Mouse (Mus musculus): Measurements from ENCODE around the gene Stmn1.
A peak's percentile ranks its signal among the peaks of the same experiment; 100 is the strongest.
"Not testable (repeated sequence)": the region's sequence is repeated elsewhere in the genome, so short reads cannot be mapped to it uniquely, and the experiment has no call there.

The Stmn1 gene

DNA sequence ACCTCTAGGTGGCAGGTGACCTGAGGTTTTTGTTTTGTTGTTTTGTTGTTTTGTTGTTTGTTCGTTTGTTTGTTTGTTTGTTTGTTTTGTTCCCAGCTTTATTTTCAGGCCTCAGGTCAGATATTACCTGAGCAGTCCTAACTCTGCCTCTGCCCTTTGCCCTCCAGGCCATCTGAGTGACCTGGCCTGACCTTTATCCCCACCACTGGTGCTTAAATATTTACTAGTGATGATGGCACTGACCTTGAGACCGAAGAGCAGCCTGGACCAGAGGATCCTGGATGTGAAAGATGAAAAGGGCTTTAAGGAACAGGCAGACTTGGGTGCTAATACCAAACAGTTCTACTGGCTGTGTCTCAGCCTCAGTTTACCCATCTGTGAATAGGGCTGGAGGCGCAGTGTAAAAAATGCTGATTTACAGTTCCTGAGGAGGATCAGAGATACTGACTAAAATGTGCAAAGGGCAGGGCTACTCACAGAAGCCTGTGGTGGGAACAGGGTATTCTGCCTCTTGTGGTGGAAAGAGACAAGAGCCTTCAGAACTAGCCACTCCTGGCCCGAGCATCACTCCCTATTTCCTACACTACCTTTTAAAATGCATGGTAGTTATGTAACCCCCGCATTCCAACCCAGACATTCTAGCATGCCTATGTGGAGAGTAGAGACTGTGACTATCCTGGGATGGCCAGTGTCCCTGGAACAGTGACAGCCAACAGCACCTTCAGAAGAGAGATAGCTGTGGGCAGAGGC, 17.2 kb downstream of the Stmn1 start:
- DNase-seq (ENCODE audit: low spot score in 2 of 2): no peak

DNA sequence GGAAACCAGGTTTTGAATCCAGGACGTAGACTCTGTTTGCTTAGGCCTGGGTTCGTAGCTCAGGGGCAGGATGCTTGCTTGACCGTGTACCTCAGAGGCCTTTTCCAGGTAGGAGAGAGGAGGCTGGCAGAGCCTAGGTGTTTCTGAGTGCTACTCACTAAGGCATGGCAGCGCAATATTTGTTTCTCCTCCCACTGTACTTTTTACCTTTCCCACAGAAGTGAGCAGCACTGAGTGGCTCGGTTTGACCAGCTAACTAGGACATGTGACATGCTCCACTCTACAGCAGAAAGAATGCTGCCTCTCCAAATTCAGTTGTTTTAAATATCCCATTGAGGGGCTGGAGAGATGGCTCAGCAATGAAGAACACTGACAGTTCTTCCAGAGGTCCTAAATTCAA, 20.1 kb downstream of the Stmn1 start:
- no peak for DNase-seq (ENCODE audit: low spot score in 2 of 2)

DNA sequence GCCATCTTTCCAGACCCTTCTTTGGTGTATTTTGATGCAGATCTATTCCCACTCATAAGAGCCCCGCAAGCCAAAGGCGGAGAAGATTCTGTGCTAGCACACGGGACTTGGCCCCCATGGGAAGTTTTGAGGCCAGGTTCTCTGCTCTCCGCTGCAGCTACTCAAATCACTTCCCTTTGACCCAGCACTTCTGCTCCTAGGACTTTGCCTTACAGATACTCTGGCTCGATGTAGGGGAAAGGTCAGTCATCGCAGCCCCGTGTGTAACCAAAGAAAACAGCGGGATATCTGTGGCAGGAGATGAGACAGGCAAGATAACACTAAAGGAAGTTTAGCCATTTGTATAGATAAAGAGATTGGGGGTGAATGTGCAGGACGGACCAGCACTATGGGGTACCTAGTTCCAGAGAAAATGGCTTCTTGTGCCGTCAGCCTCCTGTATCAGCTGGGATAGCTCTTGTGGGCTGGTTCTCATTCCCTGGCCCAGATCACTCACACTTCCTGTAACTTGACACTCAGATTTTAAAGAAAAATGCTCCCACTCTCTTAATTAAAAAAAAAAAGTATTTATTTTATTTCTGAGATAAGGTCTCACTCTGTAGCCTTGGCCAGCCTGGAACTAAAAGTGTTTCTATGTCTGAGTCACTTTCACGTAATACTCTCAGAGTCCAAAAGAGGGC, 22.0 kb downstream of the Stmn1 start:
- no peak for DNase-seq (ENCODE audit: low spot score in 2 of 2)

DNA sequence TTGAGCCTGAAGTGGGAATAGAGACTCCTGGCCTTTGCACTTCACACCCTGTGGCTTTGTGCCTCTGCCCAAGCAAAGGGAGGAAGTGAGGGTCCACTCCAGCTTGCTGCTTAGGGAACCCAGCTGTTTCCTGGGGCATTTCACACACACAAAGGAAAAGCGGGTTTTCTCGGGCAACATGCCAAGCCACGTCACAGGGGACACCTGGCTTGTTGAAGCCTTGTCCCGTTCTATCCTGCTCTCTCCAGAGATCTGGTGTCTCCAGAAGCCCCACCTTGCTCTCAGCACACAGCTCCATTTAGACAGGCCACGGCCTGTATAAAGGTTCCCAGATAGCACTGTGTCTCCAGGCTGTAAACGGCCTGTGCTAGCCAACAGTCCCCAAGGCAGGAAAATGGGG, 23.6 kb downstream of the Stmn1 start:
- DNase-seq (ENCODE audit: low spot score in 2 of 2): no peak

DNA sequence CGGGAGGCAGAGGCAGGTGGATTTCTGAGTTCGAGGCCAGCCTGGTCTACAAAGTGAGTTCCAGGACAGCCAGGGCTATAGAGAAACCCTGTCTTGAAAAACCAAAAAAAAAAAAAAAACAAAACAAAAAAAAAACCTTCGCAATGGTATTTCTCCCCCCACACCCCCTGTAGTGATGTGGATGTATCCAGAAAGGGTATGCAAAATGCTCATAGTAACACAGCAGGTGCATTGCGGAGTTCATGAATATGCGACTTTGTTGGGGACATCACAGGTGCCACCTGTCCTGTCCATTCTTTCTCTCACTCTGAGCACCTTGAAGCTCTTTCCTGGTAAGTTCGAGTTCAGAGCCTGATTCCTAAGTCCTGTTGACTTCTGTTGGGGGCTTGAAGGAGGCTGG, 26.0 kb downstream of the Stmn1 start:
- DNase-seq (ENCODE audit: low spot score in 2 of 2): not testable (repeated sequence)

DNA sequence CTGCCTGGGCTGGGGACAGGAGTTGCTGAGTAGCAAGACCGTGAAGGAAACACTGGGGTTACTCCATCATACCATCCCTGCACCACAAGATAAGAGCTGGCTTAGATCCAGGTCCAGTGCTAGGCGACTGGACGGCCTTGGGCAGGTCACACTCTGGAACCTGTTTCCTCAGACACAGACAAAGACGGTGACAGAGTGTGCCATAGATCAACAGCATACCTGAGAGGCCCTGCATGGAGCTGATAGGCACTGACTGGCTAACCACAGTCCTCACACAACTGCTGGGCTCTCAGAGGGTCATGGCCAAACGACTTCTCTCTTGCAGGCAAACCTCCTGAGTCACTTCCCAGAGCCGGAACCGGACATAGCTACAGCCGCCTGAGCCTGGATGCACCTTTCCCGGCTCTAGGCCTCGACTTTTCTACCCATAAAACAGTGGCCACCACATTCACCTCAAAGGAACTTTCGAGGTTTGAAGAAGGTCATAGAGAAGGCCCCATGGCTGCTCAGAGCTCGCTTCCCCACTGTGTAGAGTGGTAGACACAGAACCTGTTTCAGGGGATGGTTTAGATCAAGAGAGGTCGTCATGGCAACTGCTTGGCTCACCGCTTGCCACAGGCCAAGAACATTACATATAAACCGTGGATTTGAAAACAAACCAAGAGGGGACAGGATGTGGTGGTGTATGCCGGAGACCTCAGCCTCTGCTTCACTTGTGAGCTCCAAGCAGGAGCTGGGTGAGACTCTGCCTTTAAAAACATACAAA, 26.8 kb downstream of the Stmn1 start:
- no peak for DNase-seq (ENCODE audit: low spot score in 2 of 2)

DNA sequence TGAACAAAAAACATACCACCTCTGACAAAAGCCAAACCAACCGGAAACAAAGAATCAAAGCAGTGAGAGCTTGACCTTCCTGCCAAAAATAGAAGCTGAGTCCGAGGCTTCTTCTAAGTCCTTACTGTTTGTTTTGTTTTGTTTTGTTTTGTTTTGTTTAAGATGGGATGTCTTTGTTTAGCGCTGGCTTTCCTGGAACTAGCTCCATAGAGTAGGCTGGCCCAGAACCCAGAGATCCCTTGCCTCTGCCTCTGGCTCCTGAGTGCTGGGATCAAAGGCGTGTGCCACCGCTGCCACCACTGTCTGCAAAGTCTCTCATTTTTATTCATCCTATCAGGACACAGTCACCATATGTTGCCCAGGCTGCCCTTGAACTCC, 27.4 kb downstream of the Stmn1 start:
- no peak for DNase-seq (ENCODE audit: low spot score in 2 of 2)

DNA sequence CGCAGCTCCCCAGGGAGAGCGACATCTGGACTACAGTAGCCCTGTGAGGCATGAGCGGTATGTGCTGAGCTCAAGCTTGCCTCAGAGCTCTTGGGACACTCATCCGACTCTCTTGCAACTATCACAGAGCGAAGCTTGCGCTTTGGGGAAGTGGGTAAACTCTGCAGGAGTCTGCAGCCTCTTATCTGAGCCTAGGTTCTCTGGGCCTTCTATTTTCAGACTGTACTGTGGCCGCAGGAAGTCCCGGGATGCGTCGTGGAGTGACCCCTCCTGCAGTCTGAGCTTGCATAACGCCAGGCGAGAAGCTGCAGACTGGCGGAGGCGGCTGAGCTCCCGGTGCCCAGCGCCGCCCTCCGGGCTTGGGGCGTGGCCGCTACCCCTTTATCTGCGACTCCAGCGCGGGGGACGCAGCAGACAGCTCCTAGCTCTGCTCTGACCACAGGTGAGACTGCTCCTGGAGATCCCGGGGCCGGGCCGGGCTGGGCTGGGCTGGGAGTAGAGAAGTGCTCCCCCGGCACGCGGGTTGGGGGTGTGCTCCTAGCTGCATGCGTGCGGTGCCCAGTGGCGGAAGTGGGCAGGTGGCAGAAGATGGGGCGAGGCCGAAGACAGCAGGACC, 28.6 kb downstream of the Stmn1 start, which contains the start of gene Paqr7:
Gene Paqr7, plus strand, starts transcription at position 103 of the 616 bp plus-strand sequence.
- DNase-seq (ENCODE audit: low spot score in 2 of 2): peak; percentile 72 to 84

DNA sequence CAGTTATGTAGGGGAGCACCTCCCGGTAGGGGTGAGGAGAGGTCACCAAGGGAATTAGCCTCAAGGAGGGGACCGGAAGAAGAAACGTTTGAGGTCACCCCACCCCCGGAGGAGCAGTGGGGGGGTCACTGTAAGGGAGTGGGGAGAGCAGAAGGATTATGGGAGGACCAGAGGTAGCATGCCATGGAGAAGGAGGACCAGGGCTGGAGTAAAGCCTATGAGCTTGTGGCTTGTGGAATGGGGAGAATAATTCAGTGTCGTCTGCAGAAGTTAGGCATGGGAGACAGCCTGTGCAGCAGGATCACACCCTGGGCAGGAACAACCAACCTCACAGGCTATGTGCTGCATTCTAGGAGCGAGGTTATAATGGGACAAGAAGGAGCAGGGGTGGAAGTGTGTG, 29.1 kb downstream of the Stmn1 start:
- no peak for DNase-seq (ENCODE audit: low spot score in 2 of 2)

DNA sequence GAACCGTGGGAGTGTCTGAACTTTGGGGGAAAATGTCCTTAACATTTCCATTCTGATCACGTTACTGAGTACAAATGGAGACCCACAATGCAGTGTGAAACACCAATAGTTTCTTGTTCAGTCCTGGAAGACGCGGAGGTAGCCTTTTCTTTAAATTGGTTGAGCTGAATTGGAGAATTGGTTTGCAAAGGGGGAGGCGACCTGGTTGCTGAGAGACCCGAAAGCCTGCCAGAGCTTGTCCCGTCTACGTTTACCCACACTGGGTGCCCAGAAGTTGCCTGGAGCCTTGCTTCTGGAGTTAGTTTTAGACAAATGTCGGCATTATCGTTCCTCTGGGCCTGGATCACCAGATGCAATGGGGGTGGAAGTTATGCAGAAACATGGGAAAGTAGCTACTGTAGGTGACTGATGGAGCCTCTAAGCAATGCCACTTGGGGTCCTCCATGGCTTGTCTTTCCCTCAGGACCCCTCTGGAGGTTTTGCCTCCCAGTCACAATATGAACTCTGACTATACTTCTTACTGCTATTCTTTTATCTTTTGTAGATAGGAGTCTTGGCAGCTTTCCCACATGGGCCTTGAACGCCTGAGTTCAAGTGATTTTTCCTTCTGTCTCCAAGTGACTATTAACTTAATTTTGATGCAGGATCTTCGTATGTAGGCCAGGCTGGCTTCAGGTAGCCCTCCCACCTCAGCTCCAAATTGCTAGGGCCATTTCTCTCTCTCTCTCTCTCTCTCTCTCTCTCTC, 30.0 kb downstream of the Stmn1 start:
- no peak for DNase-seq (ENCODE audit: low spot score in 2 of 2)

DNA sequence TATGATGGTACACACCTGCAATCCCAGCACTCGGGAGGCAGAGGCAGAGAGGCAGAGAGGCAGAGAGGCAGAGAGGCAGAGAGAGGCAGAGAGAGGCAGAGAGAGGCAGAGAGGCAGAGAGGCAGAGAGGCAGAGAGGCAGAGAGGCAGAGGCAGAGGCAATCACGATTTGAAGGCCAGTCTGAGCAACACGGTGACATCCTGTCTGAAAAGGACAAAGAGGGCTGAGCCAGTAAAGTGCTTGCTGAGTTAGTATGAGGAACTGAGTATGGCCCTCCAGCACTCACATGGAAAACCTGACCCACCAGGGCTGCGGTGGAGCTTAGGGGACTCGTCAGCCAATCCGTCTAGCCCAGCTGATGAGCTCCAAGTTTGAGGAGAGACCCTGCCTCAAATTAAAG, 30.9 kb downstream of the Stmn1 start:
- DNase-seq (ENCODE audit: low spot score in 2 of 2): not testable (repeated sequence)

DNA sequence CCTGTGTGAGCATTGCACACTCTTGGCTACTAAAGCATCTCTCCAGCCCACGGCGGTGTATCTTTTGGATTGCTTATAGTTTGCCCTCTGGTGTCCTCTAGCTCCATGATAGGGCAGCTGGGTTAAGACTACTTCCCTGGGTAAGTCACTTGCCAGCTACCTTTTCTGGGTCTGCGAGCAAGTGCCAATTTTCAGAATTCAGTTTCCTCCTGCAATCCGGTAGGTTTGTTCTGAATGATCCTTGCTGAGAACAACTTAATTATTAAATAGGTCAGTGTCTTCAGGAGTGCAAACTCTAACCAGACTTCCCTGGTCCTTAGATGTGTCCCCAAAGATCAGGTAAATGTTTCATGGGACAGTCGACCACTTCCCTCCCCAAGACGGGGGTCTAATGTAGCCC, 33.0 kb downstream of the Stmn1 start:
- DNase-seq (ENCODE audit: low spot score in 2 of 2): no peak

DNA sequence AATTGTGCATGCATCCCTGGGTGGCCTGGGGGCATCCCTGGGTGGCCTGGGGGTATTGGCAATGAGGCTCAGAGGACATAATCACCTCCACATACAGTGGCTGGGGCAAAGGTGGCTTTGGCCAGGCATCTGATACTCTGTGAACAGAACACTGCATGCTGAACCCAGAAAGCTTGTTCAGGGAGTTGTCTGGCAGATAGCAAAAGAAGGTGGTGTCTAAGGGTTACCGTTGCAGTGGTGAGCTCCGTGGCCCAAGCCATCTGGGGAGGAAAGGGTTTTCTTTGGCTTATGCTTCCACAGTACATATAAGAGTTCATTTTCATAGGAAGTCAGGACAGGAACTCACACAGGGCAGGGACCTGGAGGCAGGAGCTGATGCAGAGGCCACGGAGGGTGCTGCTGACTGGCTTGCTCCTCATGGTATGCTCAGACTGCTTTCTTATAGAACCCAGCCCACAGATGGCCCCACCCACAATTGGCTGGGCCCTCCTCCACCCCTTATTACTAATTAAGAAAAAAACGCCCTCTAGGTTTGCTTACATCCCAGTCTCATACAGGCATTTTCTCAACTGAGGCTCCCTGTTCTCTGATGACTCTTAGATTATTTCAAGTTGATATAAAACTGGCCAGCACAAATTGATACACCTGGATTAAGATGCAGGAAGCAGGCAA, 35.7 kb downstream of the Stmn1 start:
- DNase-seq (ENCODE audit: low spot score in 2 of 2): no peak

DNA sequence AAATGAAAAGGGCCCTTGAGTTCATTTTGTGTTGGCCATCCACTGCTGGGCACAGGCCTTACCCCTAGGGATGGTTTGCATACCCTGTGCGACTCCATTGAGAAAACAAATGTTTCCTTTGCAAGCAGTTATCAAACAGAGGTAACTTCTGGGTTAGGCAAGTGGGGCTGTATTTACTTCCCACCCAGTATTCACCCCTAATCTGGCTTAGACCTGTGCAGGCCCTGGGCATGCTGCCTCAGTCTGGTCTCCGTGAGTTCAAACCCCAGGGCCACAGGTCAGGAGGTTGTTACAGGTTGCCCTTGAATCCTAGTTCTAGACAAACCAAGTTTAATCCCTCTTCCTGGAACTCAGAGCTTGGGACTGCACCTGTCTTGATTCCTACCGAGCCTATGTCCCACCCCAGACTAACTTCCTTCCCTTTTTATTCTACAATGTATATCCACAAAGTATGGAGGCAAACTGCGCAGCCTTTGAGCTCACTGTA, 37.2 kb downstream of the Stmn1 start:
- no peak for DNase-seq (ENCODE audit: low spot score in 2 of 2)

DNA sequence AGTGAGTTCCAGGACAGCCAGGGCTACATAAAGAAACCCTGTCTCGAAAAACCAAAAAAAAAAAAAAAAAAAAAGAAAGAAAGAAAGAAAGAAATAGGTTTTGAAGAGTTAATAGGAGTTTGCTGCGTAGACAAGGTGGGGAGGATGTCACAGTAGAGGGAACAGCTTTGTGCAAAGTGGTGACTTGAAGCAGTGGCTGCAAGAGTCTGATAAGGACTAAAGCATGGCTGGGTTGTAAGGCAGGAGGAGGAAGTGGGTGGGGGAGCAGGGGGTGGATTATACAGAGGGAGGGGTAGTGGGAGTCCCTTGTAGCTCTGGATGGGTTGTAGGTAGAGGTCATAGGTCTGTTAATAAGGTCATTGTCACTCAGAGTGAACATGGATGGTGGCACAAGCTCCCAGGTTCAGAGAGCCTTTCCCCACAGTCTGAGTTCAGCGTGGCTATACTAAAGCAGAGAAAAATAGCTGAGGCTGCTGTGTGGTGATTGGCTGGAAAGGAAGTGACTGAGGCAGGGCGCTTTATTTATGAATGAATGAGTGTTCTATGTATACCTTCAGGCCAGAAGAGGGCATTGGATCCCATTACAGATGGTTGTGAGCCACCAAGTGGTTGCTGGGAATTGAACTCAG, 38.0 kb downstream of the Stmn1 start:
- no peak for DNase-seq (ENCODE audit: low spot score in 2 of 2)

DNA sequence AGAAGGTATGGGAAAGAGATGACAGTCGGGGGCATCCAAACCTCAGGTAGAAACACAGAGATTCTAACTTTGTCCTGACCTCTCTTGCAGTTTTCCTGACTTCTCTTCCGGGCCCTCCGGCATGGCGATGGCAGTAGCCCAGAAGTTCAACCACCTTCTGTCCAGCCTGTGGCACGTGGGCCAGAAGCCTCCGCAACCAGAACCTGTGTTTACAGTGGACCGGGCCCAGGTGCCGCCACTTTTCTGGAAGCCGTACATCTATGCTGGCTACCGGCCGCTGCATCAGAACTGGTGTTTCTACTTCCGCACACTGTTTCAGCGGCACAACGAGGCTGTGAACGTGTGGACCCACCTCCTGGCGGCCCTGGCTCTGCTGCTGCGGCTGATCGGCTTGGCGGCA, 38.6 kb downstream of the Stmn1 start:
- no peak for DNase-seq (ENCODE audit: low spot score in 2 of 2)

DNA sequence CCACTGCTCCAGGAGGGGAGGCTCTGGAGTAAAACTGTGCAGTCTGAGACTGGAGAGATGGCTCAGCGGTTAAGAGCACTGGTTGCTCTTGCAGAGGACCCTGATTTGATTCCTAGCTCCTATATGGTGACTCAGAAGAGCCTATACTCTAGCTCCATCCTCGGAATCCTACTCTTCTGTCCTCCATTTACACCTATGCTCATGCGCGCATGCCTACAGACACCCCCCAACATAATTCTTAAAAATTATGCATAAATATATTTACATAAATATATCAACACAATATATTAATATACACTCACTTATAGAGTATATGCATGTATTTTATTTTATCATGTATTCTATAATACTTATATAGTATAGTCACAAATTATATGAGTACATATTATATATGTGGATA, 42.3 kb downstream of the Stmn1 start:
- no peak for DNase-seq (ENCODE audit: low spot score in 2 of 2)

DNA sequence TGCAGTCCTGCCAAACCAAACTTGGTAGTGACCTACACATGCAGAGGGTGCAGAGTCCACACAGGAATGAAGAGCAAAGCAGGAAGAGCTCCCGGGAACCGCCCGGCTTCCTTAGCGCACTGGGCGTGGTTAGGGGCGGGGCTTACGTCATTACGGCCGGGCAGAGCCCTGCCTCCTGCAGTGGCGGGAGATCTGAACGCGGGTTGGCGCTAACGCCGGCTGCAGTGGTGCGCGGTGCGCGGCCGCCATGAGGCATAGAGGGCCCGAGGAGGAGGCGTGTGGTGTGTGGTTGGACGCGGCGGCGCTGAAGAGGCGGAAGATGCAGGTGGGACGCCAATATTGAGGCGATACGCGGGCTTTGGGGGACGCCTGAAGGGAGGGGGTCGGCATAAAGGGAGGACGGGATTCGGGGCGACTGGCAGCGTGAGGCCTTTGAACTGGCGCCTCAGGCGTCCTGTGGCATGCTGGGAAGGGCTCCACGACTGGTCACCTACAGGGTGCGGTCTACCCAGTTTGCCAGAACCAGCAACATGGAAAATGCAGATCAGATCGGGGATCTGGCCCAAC, 42.8 kb downstream of the Stmn1 start, which contains the start of gene Aunip:
Gene Aunip, plus strand, starts transcription at position 155 of the 567 bp plus-strand sequence.
- DNase-seq (ENCODE audit: low spot score in 2 of 2): peak; percentile 68 to 81

DNA sequence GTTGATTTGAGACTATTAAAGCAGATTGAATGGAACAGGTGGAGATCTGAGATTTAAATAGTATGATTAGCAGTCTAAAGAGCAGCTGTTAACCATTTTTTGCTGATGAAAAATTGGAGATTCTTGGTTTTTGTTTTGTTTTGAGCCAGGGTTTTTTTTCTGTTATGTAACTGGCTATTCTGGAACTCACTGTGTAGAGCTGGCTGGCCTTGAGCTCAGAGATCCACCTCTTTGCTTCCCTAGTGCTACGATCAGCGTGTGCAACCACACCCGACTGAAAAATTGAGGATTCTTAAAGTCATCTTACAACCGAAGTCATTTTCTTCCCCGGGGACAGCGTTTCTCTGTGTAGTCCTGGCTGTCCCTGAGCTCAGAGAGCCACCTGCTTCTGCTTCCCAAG, 43.6 kb downstream of the Stmn1 start:
- no peak for DNase-seq (ENCODE audit: low spot score in 2 of 2)

DNA sequence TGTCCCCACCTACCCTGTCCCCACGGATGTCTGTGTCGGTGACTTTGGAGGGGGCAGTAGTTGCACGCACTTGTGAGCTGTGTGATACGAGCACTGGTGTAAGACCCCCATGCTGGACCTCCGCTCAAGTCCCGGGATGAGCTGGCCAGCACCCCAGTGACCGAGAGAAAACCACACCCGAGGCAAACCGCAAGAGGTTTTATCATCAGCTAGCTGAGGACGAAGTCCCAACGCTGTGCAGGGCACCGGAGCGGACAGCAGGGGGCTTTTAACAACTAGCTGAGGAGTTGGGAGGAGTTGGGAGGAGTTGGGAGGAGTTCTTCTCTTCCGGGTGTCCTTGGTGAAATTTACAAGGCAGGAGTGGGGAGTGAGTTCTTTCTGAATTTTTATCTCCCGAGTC, 44.7 kb downstream of the Stmn1 start:
- DNase-seq (ENCODE audit: low spot score in 2 of 2): no peak

Data from right cerebral cortex, postnatal 36 days (tissue).